ENCODE assay signal across 13 mouse cellular contexts in genomic region chr6:139589854-139590253, GRCm38 (mm10). TPM values are rescaled to one million over a fixed set of nuclear protein-coding genes. Genes with fewer than 3 reads are reported as not detected.
DNase-seq lines count a peak whose midpoint lies in the region; ATAC-seq and TF ChIP-seq lines count a peak whose summit lies in the region.
"Had no signal": no experiment of that assay in that cellular context is flagged by ENCODE, and none has a peak within 500 bp of the region (broad histone marks: within the 10 kb centered on the region; RNA-seq: fewer than 3 reads in every experiment).

No protein-coding gene starts in this region.

- peak overlapping the region; percentile 44; the same call in 1 of the 2 replicates for H3K4me2 ChIP-seq in heart, embryonic 14.5 days (ENCODE audit: low read length)
- peak overlapping the region; percentile 13; the same call in 1 of the 2 replicates for H3K4me2 ChIP-seq in liver, embryonic 16.5 days (ENCODE audit: low read depth, low read length)
- H3K4me2 ChIP-seq in liver, embryonic 11.5 days: no peak overlapping the region
- H3K4me2 ChIP-seq in embryonic facial prominence, embryonic 14.5 days (ENCODE audit: low read depth, low read length): peak overlapping the region; percentile 38
- no peak overlapping the region for H3K4me2 ChIP-seq in kidney, postnatal 0 days (ENCODE audit: low read length)

- ATAC-seq in heart, embryonic 14.5 days (ENCODE audit: insufficient number of reproducible peaks, insufficient read depth, low FRiP score, low read depth): no peak
- no peak for ATAC-seq in liver, embryonic 16.5 days (ENCODE audit: low read depth)
- no peak for ATAC-seq in liver, embryonic 11.5 days (replicated peaks; ENCODE audit: low FRiP score)
- no peak for ATAC-seq in embryonic facial prominence, embryonic 14.5 days (ENCODE audit: low read depth)
- 0 out of 2 replicates have a peak, but pooled peaks have one; percentile 34 for ATAC-seq in kidney, postnatal 0 days (replicated peaks; ENCODE audit: low FRiP score, low read depth)

- H3K79me2 ChIP-seq in heart, adult 2 months (replicated peaks; ENCODE audit: control insufficient read depth, insufficient read depth, low read length): no peaks in the 10 kb centered on the region

- H3K4me3 ChIP-seq in heart, embryonic 14.5 days (ENCODE audit: control insufficient read depth in 1 of 2, insufficient read depth in 1 of 2, low read depth in 1 of 2, low read length in 2 of 2): no peak overlapping the region
- no peak overlapping the region for H3K4me3 ChIP-seq in heart, adult 2 months
- H3K4me3 ChIP-seq in liver, embryonic 16.5 days (ENCODE audit: low read depth, low read length): no peak overlapping the region
- H3K4me3 ChIP-seq in liver, embryonic 11.5 days (ENCODE audit: low read depth, low read length): no peak overlapping the region
- H3K4me3 ChIP-seq in embryonic facial prominence, embryonic 14.5 days (ENCODE audit: low read depth, low read length): peak overlapping the region; percentile 1; the same call in 1 of the 2 replicates
- H3K4me3 ChIP-seq in kidney, postnatal 0 days (replicated peaks; ENCODE audit: low read depth, low read length): no peak overlapping the region
- H3K4me3 ChIP-seq in cerebellum, adult 2 months (replicated peaks; ENCODE audit: insufficient read depth, low read depth, low read length): no peak overlapping the region
- H3K4me3 ChIP-seq: hindbrain, embryonic 15.5 days; stomach, embryonic 15.5 days had no signal

- intact Hi-C loops in heart, adult 2 months (cut with DNase I): no loop called here

- WGBS in heart, embryonic 14.5 days: 71% methylated on average over 9 of the region's 9 CpGs
- 70% methylated on average over 9 of the region's 9 CpGs for WGBS in heart, adult 2 months
- WGBS in liver, embryonic 16.5 days (ENCODE audit: insufficient replicate concordance): 55% methylated on average over 9 of the region's 9 CpGs
- WGBS in liver, embryonic 11.5 days: 65% methylated on average over 9 of the region's 9 CpGs
- WGBS in embryonic facial prominence, embryonic 14.5 days: 57% methylated on average over 9 of the region's 9 CpGs
- 58% methylated on average over 9 of the region's 9 CpGs for WGBS in kidney, postnatal 0 days
- WGBS in cerebellum, adult 2 months: 77% methylated on average over 9 of the region's 9 CpGs

- H3K27me3 ChIP-seq in heart, embryonic 14.5 days (ENCODE audit: control insufficient read depth, insufficient read depth, low read length): 0 out of 2 replicates have a peak, but pooled peaks cover 5% of the 10 kb centered on the region
- no peaks in the 10 kb centered on the region for H3K27me3 ChIP-seq in heart, adult 2 months (ENCODE audit: control insufficient read depth, insufficient read depth, low read length)
- H3K27me3 ChIP-seq in liver, embryonic 16.5 days (ENCODE audit: control insufficient read depth, insufficient read depth, low read depth, low read length): no peaks in the 10 kb centered on the region
- H3K27me3 ChIP-seq in liver, embryonic 11.5 days (replicated peaks; ENCODE audit: control insufficient read depth, insufficient read depth, low read length): no peaks in the 10 kb centered on the region
- H3K27me3 ChIP-seq in embryonic facial prominence, embryonic 14.5 days (replicated peaks; ENCODE audit: control insufficient read depth, insufficient read depth, low read length): no peaks in the 10 kb centered on the region; the same call in 1 of the 2 replicates
- H3K27me3 ChIP-seq in kidney, postnatal 0 days (ENCODE audit: insufficient read depth, low read length): no peaks in the 10 kb centered on the region
- no peaks in the 10 kb centered on the region for H3K27me3 ChIP-seq in cerebellum, adult 2 months (ENCODE audit: control insufficient read depth, insufficient read depth, low read length)
- H3K27me3 ChIP-seq: hindbrain, embryonic 15.5 days; stomach, embryonic 15.5 days had no signal

- no peak for TF ChIP-seq EP300 in heart, adult 2 months (IDR thresholded peaks at IDR 0.05; ENCODE audit: insufficient read depth, low read depth, low read length)

- H3K9ac ChIP-seq in heart, embryonic 14.5 days (ENCODE audit: low read length): no peak overlapping the region
- H3K9ac ChIP-seq in heart, adult 2 months (ENCODE audit: low read depth, low read length): no peak overlapping the region
- H3K9ac ChIP-seq in liver, embryonic 16.5 days (ENCODE audit: low read depth, low read length): no peak overlapping the region
- H3K9ac ChIP-seq in liver, embryonic 11.5 days (ENCODE audit: low read depth, low read length): no peak overlapping the region
- H3K9ac ChIP-seq in embryonic facial prominence, embryonic 14.5 days (ENCODE audit: low read depth, low read length): no peak overlapping the region
- H3K9ac ChIP-seq in kidney, postnatal 0 days (ENCODE audit: low read depth, low read length): no peak overlapping the region
- H3K9ac ChIP-seq: hindbrain, embryonic 15.5 days; stomach, embryonic 15.5 days had no signal

- no peaks in the 10 kb centered on the region for H3K36me3 ChIP-seq in heart, embryonic 14.5 days (ENCODE audit: control insufficient read depth, insufficient read depth, low read length)
- no peaks in the 10 kb centered on the region for H3K36me3 ChIP-seq in heart, adult 2 months (ENCODE audit: control insufficient read depth, insufficient read depth, low read length)
- no peaks in the 10 kb centered on the region for H3K36me3 ChIP-seq in liver, embryonic 16.5 days (ENCODE audit: control insufficient read depth, insufficient read depth)
- H3K36me3 ChIP-seq in liver, embryonic 11.5 days (ENCODE audit: control insufficient read depth, insufficient read depth, low read length): no peaks in the 10 kb centered on the region
- no peaks in the 10 kb centered on the region for H3K36me3 ChIP-seq in embryonic facial prominence, embryonic 14.5 days (ENCODE audit: control insufficient read depth, insufficient read depth, low read length)
- no peaks in the 10 kb centered on the region for H3K36me3 ChIP-seq in kidney, postnatal 0 days (ENCODE audit: insufficient read depth, low read length)
- H3K36me3 ChIP-seq: hindbrain, embryonic 15.5 days; stomach, embryonic 15.5 days had no signal

- TF ChIP-seq POLR2A in heart, adult 2 months (IDR thresholded peaks at IDR 0.05; ENCODE audit: insufficient read depth, low read depth, low read length): no peak
- TF ChIP-seq POLR2A in cerebellum, adult 2 months (IDR thresholded peaks at IDR 0.05; ENCODE audit: borderline replicate concordance, insufficient read depth, low read length): no peak

- H3K27ac ChIP-seq in heart, embryonic 14.5 days (replicated peaks in 1 of 2; ENCODE audit: control insufficient read depth in 1 of 2, insufficient read depth in 1 of 2, low read depth in 2 of 2, low read length in 2 of 2): no peak overlapping the region
- H3K27ac ChIP-seq in heart, adult 2 months: no peak overlapping the region
- no peak overlapping the region for H3K27ac ChIP-seq in liver, embryonic 16.5 days (ENCODE audit: low read length)
- no peak overlapping the region for H3K27ac ChIP-seq in liver, embryonic 11.5 days (ENCODE audit: low read depth, low read length)
- H3K27ac ChIP-seq in embryonic facial prominence, embryonic 14.5 days (replicated peaks; ENCODE audit: low read depth, low read length): no peak overlapping the region
- no peak overlapping the region for H3K27ac ChIP-seq in kidney, postnatal 0 days
- H3K27ac ChIP-seq in cerebellum, adult 2 months (ENCODE audit: insufficient read depth, low read length): no peak overlapping the region
- H3K27ac ChIP-seq: hindbrain, embryonic 15.5 days; stomach, embryonic 15.5 days had no signal

- H3K4me1 ChIP-seq in heart, embryonic 14.5 days (ENCODE audit: control insufficient read depth in 2 of 2, insufficient read depth in 2 of 2, low read length in 2 of 2): 0 out of 4 replicates have a peak, but pooled peaks cover 0 to 2% of the 10 kb centered on the region in 2 experiments
- peaks cover 1% of the 10 kb centered on the region for H3K4me1 ChIP-seq in heart, adult 2 months (ENCODE audit: control insufficient read depth, insufficient read depth, low read length)
- no peaks in the 10 kb centered on the region for H3K4me1 ChIP-seq in liver, embryonic 16.5 days (ENCODE audit: control insufficient read depth, low read depth, low read length)
- no peaks in the 10 kb centered on the region for H3K4me1 ChIP-seq in liver, embryonic 11.5 days (replicated peaks; ENCODE audit: control insufficient read depth, insufficient read depth, low read length)
- no peaks in the 10 kb centered on the region for H3K4me1 ChIP-seq in embryonic facial prominence, embryonic 14.5 days (ENCODE audit: control insufficient read depth, insufficient read depth, low read length)
- H3K4me1 ChIP-seq in kidney, postnatal 0 days (replicated peaks; ENCODE audit: insufficient read depth, low read length): no peaks in the 10 kb centered on the region
- no peaks in the 10 kb centered on the region for H3K4me1 ChIP-seq in cerebellum, adult 2 months (ENCODE audit: control insufficient read depth, insufficient read depth, low read length)
- H3K4me1 ChIP-seq: stomach, embryonic 15.5 days had no signal

- no peaks in the 10 kb centered on the region for H3K9me3 ChIP-seq in heart, embryonic 14.5 days (ENCODE audit: control insufficient read depth, low read length)
- no peaks in the 10 kb centered on the region for H3K9me3 ChIP-seq in liver, embryonic 16.5 days (replicated peaks; ENCODE audit: control insufficient read depth, low read length)
- H3K9me3 ChIP-seq in liver, embryonic 11.5 days (ENCODE audit: control insufficient read depth, low read length): no peaks in the 10 kb centered on the region
- H3K9me3 ChIP-seq in embryonic facial prominence, embryonic 14.5 days (ENCODE audit: control insufficient read depth, low read length): no peaks in the 10 kb centered on the region
- H3K9me3 ChIP-seq in kidney, postnatal 0 days (replicated peaks; ENCODE audit: low read length): no peaks in the 10 kb centered on the region
- H3K9me3 ChIP-seq: hindbrain, embryonic 15.5 days; stomach, embryonic 15.5 days had no signal

- DNase-seq in heart, adult 2 months: no peak
- no peak for DNase-seq in liver, embryonic 11.5 days (ENCODE audit: low spot score)
- no peak for DNase-seq in embryonic facial prominence, embryonic 14.5 days (ENCODE audit: low spot score)
- no peak for DNase-seq in kidney, postnatal 0 days (ENCODE audit: low spot score)
- DNase-seq in cerebellum, adult 2 months: no peak
- no peak for DNase-seq in left cerebral cortex, adult 9 months (ENCODE audit: low spot score in 2 of 2)
- DNase-seq: thymus, postnatal 14 days had no signal

- no peak for TF ChIP-seq CTCF in heart, adult 2 months (IDR thresholded peaks at IDR 0.05)
- TF ChIP-seq CTCF in kidney, postnatal 0 days (IDR thresholded peaks at IDR 0.05; ENCODE audit: low read depth): no peak
- TF ChIP-seq CTCF in cerebellum, adult 2 months (IDR thresholded peaks at IDR 0.05; ENCODE audit: borderline replicate concordance, insufficient read depth, low read depth, low read length): no peak

RNA-seq across cellular contexts. Expression of gene Pik3c2g, which starts 2.8 kb away (rescaled TPM):
- 0.18 and 0.31 TPM in 2 replicates for polyA plus RNA-seq in heart, embryonic 14.5 days (2014; fragmentation: Nextera tagmentation; extraction: Ambion mirVana)
- not detected for total RNA-seq in heart, adult 2 months (2021)
- 0.09 TPM in 1 of 2 replicates, not detected in the other for polyA plus RNA-seq in heart, adult 2 months (2012; rRNA removed)
- 5.2 and 5.7 TPM in 2 replicates for polyA plus RNA-seq in liver, embryonic 16.5 days (2015; fragmentation: Nextera tagmentation; extraction: Ambion mirVana)
- 1.3 and 1.6 TPM in 2 replicates for polyA plus RNA-seq in liver, embryonic 11.5 days (2014; fragmentation: Nextera tagmentation; extraction: Ambion mirVana)
- 0.83 and 0.89 TPM in 2 replicates for polyA plus RNA-seq in embryonic facial prominence, embryonic 14.5 days (2014; fragmentation: Nextera tagmentation; extraction: Ambion mirVana)
- polyA plus RNA-seq in kidney, postnatal 0 days (2015; fragmentation: Nextera tagmentation; extraction: Ambion mirVana): 0.28 and 0.60 TPM in 2 replicates
- 0.11 and 0.16 TPM in 2 replicates for polyA plus RNA-seq in cerebellum, adult 2 months (2012; rRNA removed)
- total RNA-seq: monocyte, adult 5-6 weeks had no signal
- polyA plus RNA-seq: spleen, adult 2 months had no signal

Comparison
In these comparisons a context has a peak if more than half of its experiments do, and no peak if none do; other contexts are left out.
1. H3K4me2 ChIP-seq: peak in heart, embryonic 14.5 days (single experiment), liver, embryonic 16.5 days (single experiment) and embryonic facial prominence, embryonic 14.5 days (single experiment); none in liver, embryonic 11.5 days (single experiment) and kidney, postnatal 0 days (single experiment).